Mouse (Mus musculus): ENCODE results near the gene H1f0. TPM values are rescaled to one million over a fixed set of nuclear protein-coding genes. Genes with fewer than 3 reads are reported as not detected.

Gene H1f0
- polyA plus RNA-seq, 1 experiment from 2014 or later = 214 TPM

GRCm38 (mm10) chr15:78990970-78991525, 37.2 kb upstream of the H1f0 start:
- H3K36me3 ChIP-seq = peaks cover 43% of the 10 kb centered on the region
- H3K4me2 ChIP-seq = no peak overlapping the region
- no peak overlapping the region for H3K4me3 ChIP-seq
- WGBS = 94% methylated on average over 25 of the region's 25 CpGs
- no peaks in the 10 kb centered on the region for H3K9me3 ChIP-seq
- H3K27ac ChIP-seq (replicated peaks) = no peak overlapping the region
- H3K27me3 ChIP-seq = no peaks in the 10 kb centered on the region
- no peak for ATAC-seq (ENCODE audit: low FRiP score, low read depth)
- peaks cover 15% of the 10 kb centered on the region for H3K4me1 ChIP-seq (replicated peaks)
- H3K9ac ChIP-seq = no peak overlapping the region

GRCm38 (mm10) chr15:78992235-78992634, 36.0 kb upstream of the H1f0 start:
- Histone ChIP-seq H3K36me3 (peaks cover 43% of the 10 kb centered on the region), H3K9ac (no peak overlapping the region), H3K4me2 (no peak overlapping the region), H3K27ac (replicated peaks) (no peak overlapping the region), H3K27me3 (no peaks in the 10 kb centered on the region), H3K9me3 (no peaks in the 10 kb centered on the region), H3K4me3 (no peak overlapping the region), H3K4me1 (replicated peaks) (peaks cover 9% of the 10 kb centered on the region)
- no peak for ATAC-seq (ENCODE audit: low FRiP score, low read depth)
- 92% methylated on average over 7 of the region's 7 CpGs for WGBS

- WGBS = 96% methylated on average over 24 of the region's 24 CpGs
- Histone ChIP-seq H3K4me2 (no peak overlapping the region), H3K36me3 (peaks cover 43% of the 10 kb centered on the region), H3K27ac (replicated peaks) (no peak overlapping the region), H3K4me1 (replicated peaks) (peaks cover 2% of the 10 kb centered on the region), H3K9me3 (no peaks in the 10 kb centered on the region), H3K9ac (no peak overlapping the region), H3K27me3 (no peaks in the 10 kb centered on the region), H3K4me3 (no peak overlapping the region)
- no peak for ATAC-seq (ENCODE audit: low FRiP score, low read depth)
Measured at GRCm38 (mm10) chr15:78992925-78993324, 35.3 kb upstream of the H1f0 start.

- no peaks in the 10 kb centered on the region for H3K9me3 ChIP-seq
- H3K9ac ChIP-seq = no peak overlapping the region
- H3K4me3 ChIP-seq = no peak overlapping the region
- 95% methylated on average over 4 of the region's 4 CpGs for WGBS
- no peak overlapping the region for H3K4me2 ChIP-seq
- peaks cover 47% of the 10 kb centered on the region for H3K36me3 ChIP-seq
- ATAC-seq (ENCODE audit: low FRiP score, low read depth) = no peak
- H3K27me3 ChIP-seq = no peaks in the 10 kb centered on the region
- H3K4me1 ChIP-seq (replicated peaks) = no peaks in the 10 kb centered on the region
- no peak overlapping the region for H3K27ac ChIP-seq (replicated peaks)
Measured at GRCm38 (mm10) chr15:78995916-78996315, 32.3 kb upstream of the H1f0 start.

GRCm38 (mm10) chr15:78996663-78997062, 31.6 kb upstream of the H1f0 start:
- Histone ChIP-seq H3K9ac (no peak overlapping the region), H3K9me3 (no peaks in the 10 kb centered on the region), H3K4me2 (no peak overlapping the region), H3K36me3 (peaks cover 47% of the 10 kb centered on the region), H3K4me3 (no peak overlapping the region), H3K27ac (replicated peaks) (no peak overlapping the region), H3K4me1 (replicated peaks) (no peaks in the 10 kb centered on the region), H3K27me3 (no peaks in the 10 kb centered on the region)
- ATAC-seq (ENCODE audit: low FRiP score, low read depth) = no peak
- 86% methylated on average over 3 of the region's 3 CpGs for WGBS

GRCm38 (mm10) chr15:78998348-78998747, 29.9 kb upstream of the H1f0 start:
- Histone ChIP-seq H3K9me3 (no peaks in the 10 kb centered on the region), H3K27me3 (no peaks in the 10 kb centered on the region), H3K4me1 (replicated peaks) (no peaks in the 10 kb centered on the region), H3K9ac (no peak overlapping the region), H3K36me3 (peaks cover 42% of the 10 kb centered on the region), H3K4me2 (no peak overlapping the region), H3K27ac (replicated peaks) (no peak overlapping the region), H3K4me3 (no peak overlapping the region)
- 63% methylated on average over 8 of the region's 8 CpGs for WGBS
- ATAC-seq (ENCODE audit: low FRiP score, low read depth) = no peak

- Histone ChIP-seq H3K4me2 (no peak overlapping the region), H3K9me3 (no peaks in the 10 kb centered on the region), H3K27me3 (no peaks in the 10 kb centered on the region), H3K27ac (replicated peaks) (no peak overlapping the region), H3K9ac (no peak overlapping the region), H3K4me1 (replicated peaks) (no peaks in the 10 kb centered on the region), H3K4me3 (no peak overlapping the region), H3K36me3 (peaks cover 40% of the 10 kb centered on the region)
- WGBS = 85% methylated on average over 11 of the region's 11 CpGs
- ATAC-seq (ENCODE audit: low FRiP score, low read depth) = no peak
Measured at GRCm38 (mm10) chr15:78999586-78999985, 28.7 kb upstream of the H1f0 start.

- 72% methylated on average over 7 of the region's 7 CpGs for WGBS
- Histone ChIP-seq H3K9me3 (no peaks in the 10 kb centered on the region), H3K9ac (no peak overlapping the region), H3K4me1 (replicated peaks) (no peaks in the 10 kb centered on the region), H3K36me3 (peaks cover 37% of the 10 kb centered on the region), H3K4me2 (no peak overlapping the region), H3K4me3 (no peak overlapping the region), H3K27ac (replicated peaks) (no peak overlapping the region), H3K27me3 (no peaks in the 10 kb centered on the region)
- peak; percentile 21; the same call in 1 of the 2 replicates for ATAC-seq (ENCODE audit: low FRiP score, low read depth)
Measured at GRCm38 (mm10) chr15:79000357-79000791, 27.9 kb upstream of the H1f0 start.

- Histone ChIP-seq H3K4me3 (no peak overlapping the region), H3K27ac (replicated peaks) (no peak overlapping the region), H3K4me1 (replicated peaks) (no peaks in the 10 kb centered on the region), H3K9ac (no peak overlapping the region), H3K27me3 (no peaks in the 10 kb centered on the region), H3K4me2 (no peak overlapping the region), H3K36me3 (peaks cover 40% of the 10 kb centered on the region), H3K9me3 (no peaks in the 10 kb centered on the region)
- 86% methylated on average over 5 of the region's 5 CpGs for WGBS
- no peak for ATAC-seq (ENCODE audit: low FRiP score, low read depth)
Measured at GRCm38 (mm10) chr15:79001559-79001958, 26.7 kb upstream of the H1f0 start.

- WGBS = 57% methylated on average over 19 of the region's 19 CpGs
- Histone ChIP-seq H3K27ac (replicated peaks) (no peak overlapping the region), H3K4me2 (no peak overlapping the region), H3K9ac (no peak overlapping the region), H3K36me3 (peaks cover 41% of the 10 kb centered on the region), H3K9me3 (no peaks in the 10 kb centered on the region), H3K4me1 (replicated peaks) (no peaks in the 10 kb centered on the region), H3K27me3 (no peaks in the 10 kb centered on the region), H3K4me3 (no peak overlapping the region)
- no peak for ATAC-seq (ENCODE audit: low FRiP score, low read depth)
Measured at GRCm38 (mm10) chr15:79002036-79002435, 26.2 kb upstream of the H1f0 start.

- peaks cover 41% of the 10 kb centered on the region for H3K36me3 ChIP-seq
- H3K27ac ChIP-seq (replicated peaks) = no peak overlapping the region
- H3K4me3 ChIP-seq = no peak overlapping the region
- no peak overlapping the region for H3K9ac ChIP-seq
- no peak overlapping the region for H3K4me2 ChIP-seq
- ATAC-seq (ENCODE audit: low FRiP score, low read depth) = no peak
- 94% methylated on average over 3 of the region's 3 CpGs for WGBS
- no peaks in the 10 kb centered on the region for H3K9me3 ChIP-seq
- H3K4me1 ChIP-seq (replicated peaks) = no peaks in the 10 kb centered on the region
- H3K27me3 ChIP-seq = no peaks in the 10 kb centered on the region
Measured at GRCm38 (mm10) chr15:79003079-79003478, 25.2 kb upstream of the H1f0 start.

GRCm38 (mm10) chr15:79005581-79005980, 22.7 kb upstream of the H1f0 start:
- Histone ChIP-seq H3K9me3 (no peaks in the 10 kb centered on the region), H3K36me3 (peaks cover 39% of the 10 kb centered on the region), H3K4me2 (no peak overlapping the region), H3K27me3 (no peaks in the 10 kb centered on the region), H3K4me1 (replicated peaks) (no peaks in the 10 kb centered on the region), H3K4me3 (no peak overlapping the region), H3K9ac (no peak overlapping the region), H3K27ac (replicated peaks) (no peak overlapping the region)
- ATAC-seq (ENCODE audit: low FRiP score, low read depth) = no peak
- 91% methylated on average over 9 of the region's 9 CpGs for WGBS

GRCm38 (mm10) chr15:79006638-79007037, 21.6 kb upstream of the H1f0 start:
- Histone ChIP-seq H3K9ac (no peak overlapping the region), H3K4me1 (replicated peaks) (no peaks in the 10 kb centered on the region), H3K36me3 (peaks cover 29% of the 10 kb centered on the region), H3K27ac (replicated peaks) (no peak overlapping the region), H3K27me3 (no peaks in the 10 kb centered on the region), H3K9me3 (no peaks in the 10 kb centered on the region), H3K4me2 (no peak overlapping the region), H3K4me3 (no peak overlapping the region)
- ATAC-seq (ENCODE audit: low FRiP score, low read depth) = no peak
- 60% methylated on average over 3 of the region's 3 CpGs for WGBS
